Mouse (Mus musculus) MEL (cell line): ENCODE measurements around the gene Sgf29.

Source experiments
- BHLHE40 ChIP-seq: IDR thresholded peaks from 2 replicates; pipeline ENCODE4 v1.6.1; 2012; ENCODE audit warnings: low read depth, mild to moderate bottlenecking, inconsistent platforms, low read length, improper control_type of control experiment, borderline replicate concordance
- CHD2 ChIP-seq: IDR thresholded peaks from 2 replicates; pipeline ENCODE4 v1.6.1; 2011; ENCODE audit warnings: low read length, improper control_type of control experiment
- CTCF ChIP-seq, 3 experiments: IDR thresholded peaks in 2 of 3; conservative IDR thresholded peaks in 1 of 3; 2 replicates each; pipeline ENCODE4 v1.5.1; 2011 to 2012; ENCODE audit warnings: low read length in 3 of 3, low read depth in 2 of 3, mild to moderate bottlenecking in 2 of 3, improper control_type of control experiment in 1 of 3, inconsistent platforms in 1 of 3, mixed read lengths in 1 of 3, moderate library complexity in 1 of 3; ENCODE audit not compliant: control insufficient read depth in 1 of 3, insufficient read depth in 1 of 3, poor library complexity in 1 of 3, severe bottlenecking in 1 of 3
- EP300 ChIP-seq, 2 experiments: IDR thresholded peaks; 2 replicates each; pipeline ENCODE4 v1.6.1; 2011; ENCODE audit warnings: improper control_type of control experiment in 2 of 2, low read length in 2 of 2, low read depth in 1 of 2, mild to moderate bottlenecking in 1 of 2
- GABPA ChIP-seq: IDR thresholded peaks from 2 replicates; pipeline ENCODE4 v1.6.1; 2012; ENCODE audit warnings: low read depth, mild to moderate bottlenecking, inconsistent platforms, low read length, improper control_type of control experiment, moderate library complexity
- HCFC1 ChIP-seq: IDR thresholded peaks from 2 replicates; pipeline ENCODE4 v1.6.1; 2012; ENCODE audit warnings: low read depth, mild to moderate bottlenecking, inconsistent platforms, low read length, improper control_type of control experiment, moderate library complexity
- MAFK ChIP-seq: IDR thresholded peaks from 2 replicates; pipeline ENCODE4 v1.6.1; 2011; ENCODE audit warnings: low read depth, mild to moderate bottlenecking, low read length, improper control_type of control experiment, borderline replicate concordance
- MAX ChIP-seq: IDR thresholded peaks from 2 replicates; pipeline ENCODE4 v1.6.1; 2011; ENCODE audit warnings: low read length, improper control_type of control experiment
- NRF1 ChIP-seq: IDR thresholded peaks from 2 replicates; pipeline ENCODE4 v1.6.1; 2014; ENCODE audit warnings: low read depth, mild to moderate bottlenecking, inconsistent platforms, low read length, improper control_type of control experiment, moderate library complexity; ENCODE audit not compliant: poor library complexity, insufficient read depth, severe bottlenecking
- POLR2A ChIP-seq, 2 experiments: IDR thresholded peaks; 2 replicates each; pipeline ENCODE4 v1.6.1; 2011 to 2012; ENCODE audit warnings: low read length in 2 of 2, mild to moderate bottlenecking in 2 of 2, control low read depth in 1 of 2, improper control_type of control experiment in 1 of 2, low read depth in 1 of 2, moderate library complexity in 1 of 2; ENCODE audit not compliant: control insufficient read depth in 1 of 2, insufficient read depth in 1 of 2, poor library complexity in 1 of 2
- POLR2AphosphoS2 ChIP-seq: IDR thresholded peaks from 2 replicates; pipeline ENCODE4 v1.6.1; 2011; ENCODE audit warnings: low read length, improper control_type of control experiment
- USF1 ChIP-seq: IDR thresholded peaks from 2 replicates; pipeline ENCODE4 v1.6.1; 2014; ENCODE audit warnings: low read depth, mild to moderate bottlenecking, inconsistent platforms, low read length, improper control_type of control experiment, moderate library complexity

DNA sequence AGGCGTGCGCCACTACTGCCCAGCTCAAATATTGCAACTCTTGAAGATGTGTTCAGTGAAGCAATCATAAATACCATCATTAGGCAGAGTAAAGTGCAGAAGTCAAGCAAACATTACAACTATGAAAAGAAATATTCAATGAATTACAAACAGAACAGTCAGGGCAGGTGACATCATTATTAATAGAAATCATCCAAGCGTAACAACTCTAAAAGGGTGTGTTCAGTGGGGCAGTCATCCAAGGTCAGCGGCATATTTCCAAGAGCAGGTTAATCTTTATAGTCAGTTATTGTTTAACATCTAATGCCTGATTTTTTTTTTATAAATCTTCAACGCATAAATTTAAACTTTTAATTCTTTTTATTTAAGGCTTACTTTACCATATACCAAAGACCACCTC, 32.1 kb downstream of the Sgf29 start:
- TF ChIP-seq BHLHE40 (no peak), HCFC1 (no peak), NRF1 (no peak), POLR2AphosphoS2 (no peak), CTCF (IDR thresholded peaks at IDR 0.05 in 2 of 3, conservative IDR thresholded peaks at IDR 0.05 in 1 of 3; ENCODE audit: control insufficient read depth in 1 of 3, insufficient read depth in 1 of 3, low read depth in 2 of 3, low read length in 3 of 3, poor library complexity in 1 of 3, severe bottlenecking in 1 of 3) (no peak), MAFK (no peak), EP300 (IDR thresholded peaks at IDR 0.05; ENCODE audit: low read depth in 1 of 2, low read length in 2 of 2) (no peak), CHD2 (no peak), MAX (no peak), USF1 (no peak), GABPA (no peak), POLR2A (IDR thresholded peaks at IDR 0.05; ENCODE audit: control insufficient read depth in 1 of 2, insufficient read depth in 1 of 2, low read depth in 1 of 2, low read length in 2 of 2, poor library complexity in 1 of 2) (no peak)
